Mouse (Mus musculus): ENCODE measurements around the gene Cars2. TPM values are rescaled to one million over a fixed set of nuclear protein-coding genes. Genes with fewer than 3 reads are reported as not detected.

Cars2 gene
- polyA plus RNA-seq, 1 experiment from 2014 or later = 19.9 TPM

Other genes starting within 250 kb of the Cars2 start
- 50.0 and 51.3 TPM in 2 replicates for gene Col4a2, start 238.0 kb downstream of the Cars2 start, polyA plus RNA-seq (2016; fragmentation: Nextera tagmentation; extraction: Ambion mirVana)
- 100 and 102 TPM in 2 replicates for gene Col4a1, start 238.0 kb downstream of the Cars2 start, polyA plus RNA-seq (2016; fragmentation: Nextera tagmentation; extraction: Ambion mirVana)
- 0.36 and 0.74 TPM in 2 replicates for gene Rab20, start 72.1 kb downstream of the Cars2 start, polyA plus RNA-seq (2016; fragmentation: Nextera tagmentation; extraction: Ambion mirVana)
- 119 and 127 TPM in 2 replicates for gene Naxd, start 53.3 kb downstream of the Cars2 start, polyA plus RNA-seq (2016; fragmentation: Nextera tagmentation; extraction: Ambion mirVana)
- gene Ing1, start 4.8 kb upstream of the Cars2 start, polyA plus RNA-seq (2016; fragmentation: Nextera tagmentation; extraction: Ambion mirVana) = 43.6 and 47.2 TPM in 2 replicates
- gene Ankrd10, start 85.0 kb upstream of the Cars2 start, polyA plus RNA-seq (2016; fragmentation: Nextera tagmentation; extraction: Ambion mirVana) = 137 and 145 TPM in 2 replicates
- gene 1700016D06Rik, start 150.3 kb upstream of the Cars2 start, polyA plus RNA-seq (2016; fragmentation: Nextera tagmentation; extraction: Ambion mirVana) = not detected in 2 replicates
- 78.8 and 82.1 TPM in 2 replicates for gene Arhgef7, start 176.9 kb upstream of the Cars2 start, polyA plus RNA-seq (2016; fragmentation: Nextera tagmentation; extraction: Ambion mirVana)

All from forebrain, embryonic 12.5 days (tissue).